22 mouse cellular contexts compared by ENCODE assay signal in genomic region chr7:141560471-141560870, GRCm38 (mm10). TPM values are rescaled to one million over a fixed set of nuclear protein-coding genes. Genes with fewer than 3 reads are reported as not detected.
DNase-seq lines count a peak whose midpoint lies in the region; ATAC-seq and TF ChIP-seq lines count a peak whose summit lies in the region.
"Had no signal": no experiment of that assay in that cellular context is flagged by ENCODE, and none has a peak within 500 bp of the region (broad histone marks: within the 10 kb centered on the region; RNA-seq: fewer than 3 reads in every experiment).

No protein-coding gene starts in this region.

- DNase-seq in liver, embryonic 11.5 days (ENCODE audit: low spot score) = no peak
- DNase-seq in liver = no peak
- DNase-seq in Muller cell, postnatal 12 days (ENCODE audit: inconsistent ontology term) = no peak
- no peak for DNase-seq in lung, postnatal 10 days
- DNase-seq: adrenal gland, postnatal 25 days; cerebellum, adult 18-20 months; cerebellum, postnatal 36 days; gastrocnemius, postnatal 36 days; kidney, postnatal 25 days; layer of hippocampus, postnatal 36 days; lung, adult 2 months; lung, postnatal 4 days had no signal

- H3K27me3 ChIP-seq in liver, embryonic 11.5 days (replicated peaks; ENCODE audit: control insufficient read depth, insufficient read depth, low read length) = no peaks in the 10 kb centered on the region
- no peaks in the 10 kb centered on the region for H3K27me3 ChIP-seq in liver, embryonic 16.5 days (ENCODE audit: control insufficient read depth, insufficient read depth, low read depth, low read length)
- H3K27me3 ChIP-seq: limb, embryonic 12.5 days had no signal

- no peak for ATAC-seq in liver, embryonic 11.5 days (replicated peaks; ENCODE audit: low FRiP score)
- ATAC-seq in granulocyte monocyte progenitor cell, adult 5-6 weeks (replicated peaks; ENCODE audit: poor library complexity, severe bottlenecking) = peak; percentile 41
- ATAC-seq in liver, embryonic 16.5 days (ENCODE audit: low read depth) = no peak
- ATAC-seq: forebrain, embryonic 16.5 days; hindbrain, postnatal 0 days; intestine, embryonic 16.5 days had no signal

- no peak for TF ChIP-seq POLR2A in bone marrow, adult 2 months (IDR thresholded peaks at IDR 0.05; ENCODE audit: borderline replicate concordance, control insufficient read depth, low read depth, low read length)

- H3K4me1 ChIP-seq in liver, embryonic 11.5 days (replicated peaks; ENCODE audit: control insufficient read depth, insufficient read depth, low read length) = peaks cover 57% of the 10 kb centered on the region
- peaks cover 13% of the 10 kb centered on the region; the same call in 1 of the 2 replicates for H3K4me1 ChIP-seq in bone marrow, adult 2 months (ENCODE audit: control insufficient read depth, insufficient read depth, low read length)
- H3K4me1 ChIP-seq in liver, embryonic 16.5 days (ENCODE audit: control insufficient read depth, low read depth, low read length) = peaks cover 76% of the 10 kb centered on the region

- H3K4me2 ChIP-seq in liver, embryonic 11.5 days = no peak overlapping the region; the same call in 1 of the 2 replicates
- peak overlapping the region; percentile 75; the same call in 1 of the 2 replicates for H3K4me2 ChIP-seq in liver, embryonic 16.5 days (ENCODE audit: low read depth, low read length)
- H3K4me2 ChIP-seq: midbrain, embryonic 11.5 days had no signal

- 66% methylated on average over 4 of the region's 4 CpGs for WGBS in liver, embryonic 11.5 days
- 22% methylated on average over 4 of the region's 4 CpGs for WGBS in bone marrow, adult 2 months
- WGBS in liver, embryonic 16.5 days (ENCODE audit: insufficient replicate concordance) = 48% methylated on average over 4 of the region's 4 CpGs

- TF ChIP-seq CTCF in bone marrow, adult 2 months (IDR thresholded peaks at IDR 0.05; ENCODE audit: control insufficient read depth, insufficient read depth, low read length) = no peak

- H3K27ac ChIP-seq in liver, embryonic 11.5 days (ENCODE audit: low read depth, low read length) = peak overlapping the region; percentile 98
- peak overlapping the region; percentile 62 for H3K27ac ChIP-seq in bone marrow, adult 2 months (ENCODE audit: control insufficient read depth, insufficient read depth, low read depth, low read length, poor library complexity)
- peak overlapping the region; percentile 99 for H3K27ac ChIP-seq in liver, embryonic 16.5 days (ENCODE audit: low read length)
- H3K27ac ChIP-seq: hindbrain, embryonic 10.5 days; hindbrain, postnatal 0 days; limb, embryonic 12.5 days had no signal

- peak overlapping the region; percentile 52; the same call in 1 of the 2 replicates for H3K9ac ChIP-seq in liver, embryonic 11.5 days (ENCODE audit: low read depth, low read length)
- H3K9ac ChIP-seq in liver, embryonic 16.5 days (ENCODE audit: low read depth, low read length) = peak overlapping the region; percentile 60
- H3K9ac ChIP-seq: limb, embryonic 12.5 days had no signal

- H3K4me3 ChIP-seq in liver, embryonic 11.5 days (ENCODE audit: low read depth, low read length) = no peak overlapping the region
- H3K4me3 ChIP-seq in bone marrow, adult 2 months (replicated peaks; ENCODE audit: control insufficient read depth, low read depth, low read length) = no peak overlapping the region
- H3K4me3 ChIP-seq in liver, embryonic 16.5 days (ENCODE audit: low read depth, low read length) = no peak overlapping the region
- H3K4me3 ChIP-seq: heart, embryonic 10.5 days; hindbrain, embryonic 10.5 days; limb, embryonic 12.5 days had no signal

- H3K9me3 ChIP-seq in liver, embryonic 11.5 days (ENCODE audit: control insufficient read depth, low read length) = no peaks in the 10 kb centered on the region
- no peaks in the 10 kb centered on the region for H3K9me3 ChIP-seq in liver, embryonic 16.5 days (replicated peaks; ENCODE audit: control insufficient read depth, low read length)
- H3K9me3 ChIP-seq: heart, embryonic 10.5 days; hindbrain, embryonic 10.5 days; limb, embryonic 12.5 days had no signal

- no peaks in the 10 kb centered on the region; the same call in 1 of the 2 replicates for H3K36me3 ChIP-seq in liver, embryonic 11.5 days (ENCODE audit: control insufficient read depth, insufficient read depth, low read length)
- peaks cover under 1% of the 10 kb centered on the region; the same call in 1 of the 2 replicates for H3K36me3 ChIP-seq in liver, embryonic 16.5 days (ENCODE audit: control insufficient read depth, insufficient read depth)

RNA-seq across cellular contexts. Expression of gene Ap2a2, which starts 1.5 kb away (rescaled TPM):
- 94.4 and 102 TPM in 2 replicates for polyA plus RNA-seq in liver, embryonic 11.5 days (2014; fragmentation: Nextera tagmentation; extraction: Ambion mirVana)
- 38.8 and 59.9 TPM in 2 replicates for polyA plus RNA-seq in bone marrow, adult 2 months (2011; ENCODE audit: insufficient read depth, insufficient read length, low replicate concordance, missing spikeins)
- total RNA-seq in granulocyte monocyte progenitor cell, adult 5-6 weeks (2014; fragmentation: Nextera tagmentation) = 18.9 and 21.0 TPM in 2 replicates
- 20.2 and 28.4 TPM in 2 replicates for total RNA-seq in granulocyte monocyte progenitor cell, adult 5-6 weeks (2017)
- polyA plus RNA-seq in liver, embryonic 16.5 days (2015; fragmentation: Nextera tagmentation; extraction: Ambion mirVana) = 66.7 and 70.7 TPM in 2 replicates

RNA-seq across cellular contexts. Expression of gene Chid1, which starts 20.8 kb away (rescaled TPM):
- polyA plus RNA-seq in liver, embryonic 11.5 days (2014; fragmentation: Nextera tagmentation; extraction: Ambion mirVana) = 39.2 and 48.1 TPM in 2 replicates
- polyA plus RNA-seq in bone marrow, adult 2 months (2011; ENCODE audit: insufficient read depth, insufficient read length, low replicate concordance, missing spikeins) = 5.5 and 10.9 TPM in 2 replicates
- 12.2 and 26.1 TPM in 2 replicates for total RNA-seq in granulocyte monocyte progenitor cell, adult 5-6 weeks (2014; fragmentation: Nextera tagmentation)
- 40.2 and 40.9 TPM in 2 replicates for total RNA-seq in granulocyte monocyte progenitor cell, adult 5-6 weeks (2017)
- polyA plus RNA-seq in liver, embryonic 16.5 days (2015; fragmentation: Nextera tagmentation; extraction: Ambion mirVana) = 25.3 and 26.6 TPM in 2 replicates
